Mouse (Mus musculus) heart, postnatal 36 days (tissue): ENCODE data around the gene 1700016K19Rik. TPM values are rescaled to one million over a fixed set of nuclear protein-coding genes. Genes with fewer than 3 reads are reported as not detected.

Experiments used
- DNase-seq, 2 experiments: peaks; one replicate each; pipeline ENCODE4 v3.0.0; 2021 to 2022
- intact Hi-C: fragments of 180-260 bp; cut with DNase I; formaldehyde crosslinking; loops from one replicate; pipeline ENCODE4 v1.15.1; 2025
- total RNA-seq, 2 experiments: library from RNA; stranded (reverse); gene quantifications; 2 replicates each; pipeline ENCODE4 v1.2.3; 2021

1700016K19Rik gene
- total RNA-seq, 2 experiments from 2014 or later = not detected

DNA sequence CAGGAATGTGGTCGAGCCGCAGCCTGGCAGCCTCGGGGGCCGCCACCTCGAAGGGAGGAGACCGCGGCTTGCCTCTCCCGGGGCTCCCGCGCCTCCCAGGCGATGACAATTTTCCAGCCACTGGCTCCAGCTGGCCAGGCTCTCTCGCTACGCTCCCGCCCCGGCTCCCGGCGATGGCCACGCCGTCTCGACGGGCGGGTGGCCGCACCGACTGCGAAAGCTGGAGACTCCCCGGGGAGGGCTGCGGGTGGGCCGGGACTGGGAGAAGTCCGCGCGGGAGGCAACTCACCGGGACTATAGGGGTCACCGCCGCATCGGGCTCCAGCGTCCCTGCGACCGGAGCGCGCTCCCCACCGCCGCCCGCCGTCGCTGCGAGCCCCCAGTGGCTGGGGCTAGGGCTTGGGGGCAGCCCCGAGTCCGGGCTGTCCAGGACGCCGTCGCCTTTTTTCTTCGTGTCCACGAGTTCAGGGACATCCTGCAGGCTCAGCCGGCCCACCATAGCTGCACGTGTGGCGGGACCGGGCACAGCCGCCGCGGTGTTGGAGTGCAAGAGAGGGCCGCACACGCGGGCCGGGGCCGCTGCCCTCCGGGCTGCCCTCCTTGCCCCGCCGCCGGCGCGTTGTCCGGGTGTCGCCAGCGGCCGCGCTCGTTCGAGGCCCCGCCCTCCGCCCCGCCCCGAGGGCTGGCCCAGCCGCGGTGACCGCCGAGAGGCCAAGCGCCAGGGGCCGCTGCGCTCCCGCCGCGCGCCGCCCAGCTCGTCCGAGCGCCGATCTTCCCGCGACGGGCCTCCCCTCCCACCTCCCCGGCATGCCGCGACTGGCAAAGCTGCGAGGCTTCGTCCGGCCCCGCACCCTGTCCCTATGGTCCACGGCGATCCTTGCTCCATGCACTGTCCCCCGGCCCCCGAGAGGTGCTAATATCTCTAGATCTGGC, 27.7 kb downstream of the 1700016K19Rik start, which contains the start of gene Rflnb:
TSS of gene Rflnb (minus strand) at position 644 of the 933 bp plus-strand sequence.
- peak; percentile 93 to 94 for DNase-seq
- intact Hi-C loops = loop anchor here (1.0 to 5.0 kb wide), 3 partner anchors 40 to 140 kb away; no protein-coding TSS in a partner anchor

DNA sequence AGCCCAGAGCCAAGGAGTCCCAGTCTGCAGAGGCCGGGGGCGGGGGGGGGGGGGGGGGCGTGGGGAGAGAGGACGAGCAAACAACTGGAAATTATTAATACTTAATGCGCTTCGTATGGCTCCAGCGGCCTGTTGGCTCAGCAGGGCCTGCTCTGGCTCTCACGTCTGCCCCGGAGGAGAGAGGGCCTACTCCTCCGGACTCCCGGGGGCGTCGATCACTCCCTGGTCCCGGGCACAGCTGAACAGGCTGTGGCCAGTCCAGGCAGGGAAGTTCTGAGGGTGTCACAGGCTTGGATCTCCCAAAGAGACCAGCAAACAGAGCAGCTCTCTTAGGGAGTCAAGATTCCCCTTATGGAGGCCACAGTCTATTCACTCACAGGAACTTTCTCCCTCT, 28.4 kb downstream of the 1700016K19Rik start:
- intact Hi-C loops = loop anchor here (5.0 kb wide), 1 partner anchor 39 kb away; no protein-coding TSS in a partner anchor
- DNase-seq = peak in 1 of 2 experiments; percentile 41

DNA sequence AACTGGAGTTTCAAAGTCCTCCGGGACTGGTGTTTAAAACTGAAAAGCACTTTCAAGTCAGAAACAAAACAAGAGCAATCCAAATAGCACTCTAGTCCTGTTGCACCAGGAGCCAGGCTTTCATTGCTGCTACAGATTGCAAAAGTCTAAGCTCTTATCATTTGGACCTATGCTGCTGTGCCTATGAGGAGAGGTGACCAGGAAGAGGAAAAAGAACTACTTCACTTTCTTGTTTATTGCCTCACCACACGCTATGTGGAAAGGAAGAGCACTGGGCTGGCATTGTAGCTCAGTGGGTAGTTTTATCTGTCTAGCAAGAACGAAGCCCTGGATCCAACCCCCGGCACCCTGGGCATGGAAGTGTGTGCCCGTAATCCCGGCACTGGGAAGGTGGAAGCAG, 33.6 kb downstream of the 1700016K19Rik start:
- intact Hi-C loops = no loop called here

DNA sequence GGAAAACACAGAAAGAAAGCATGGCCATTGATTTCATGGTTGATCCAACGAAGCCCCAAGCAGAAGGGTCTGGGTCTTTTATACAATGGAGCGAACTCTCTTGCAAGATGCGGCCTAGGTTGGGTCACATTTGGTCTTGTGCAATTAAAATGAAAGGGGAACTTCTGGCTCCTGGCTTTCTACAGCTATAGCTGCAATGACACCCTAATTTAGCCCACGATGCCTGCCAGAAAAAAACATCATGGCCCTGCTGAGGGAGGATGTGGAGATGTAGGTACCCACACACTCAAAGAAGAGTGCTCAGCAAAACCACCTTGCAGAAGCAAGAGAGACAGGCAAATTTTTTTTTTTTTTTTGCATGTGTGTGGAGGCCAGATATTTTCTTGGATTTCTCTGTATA, 34.1 kb downstream of the 1700016K19Rik start:
- intact Hi-C loops = no loop called here
- DNase-seq = no peak

More for the DNA sequence above, 33.6 kb downstream of the 1700016K19Rik start:
- DNase-seq = no peak

DNA sequence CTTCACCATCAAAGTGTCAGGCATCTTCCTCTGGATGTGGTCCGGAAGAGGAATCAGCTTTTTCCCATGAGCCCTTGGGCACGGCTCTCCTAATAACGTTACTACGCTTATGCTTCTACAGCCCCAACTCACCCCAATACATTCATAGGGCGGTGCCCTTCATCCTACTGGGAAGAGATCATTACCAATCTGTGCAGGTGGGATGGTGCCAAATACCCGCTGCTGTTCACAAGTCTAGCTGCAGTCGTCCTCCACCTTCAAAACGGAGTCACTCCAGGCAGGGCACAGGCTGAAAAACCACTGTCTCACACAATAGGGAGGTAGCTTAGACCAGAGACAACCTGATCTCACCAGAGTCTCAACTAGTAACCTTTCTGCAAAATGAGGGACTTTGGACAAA, 35.5 kb downstream of the 1700016K19Rik start:
- intact Hi-C loops = no loop called here

DNA sequence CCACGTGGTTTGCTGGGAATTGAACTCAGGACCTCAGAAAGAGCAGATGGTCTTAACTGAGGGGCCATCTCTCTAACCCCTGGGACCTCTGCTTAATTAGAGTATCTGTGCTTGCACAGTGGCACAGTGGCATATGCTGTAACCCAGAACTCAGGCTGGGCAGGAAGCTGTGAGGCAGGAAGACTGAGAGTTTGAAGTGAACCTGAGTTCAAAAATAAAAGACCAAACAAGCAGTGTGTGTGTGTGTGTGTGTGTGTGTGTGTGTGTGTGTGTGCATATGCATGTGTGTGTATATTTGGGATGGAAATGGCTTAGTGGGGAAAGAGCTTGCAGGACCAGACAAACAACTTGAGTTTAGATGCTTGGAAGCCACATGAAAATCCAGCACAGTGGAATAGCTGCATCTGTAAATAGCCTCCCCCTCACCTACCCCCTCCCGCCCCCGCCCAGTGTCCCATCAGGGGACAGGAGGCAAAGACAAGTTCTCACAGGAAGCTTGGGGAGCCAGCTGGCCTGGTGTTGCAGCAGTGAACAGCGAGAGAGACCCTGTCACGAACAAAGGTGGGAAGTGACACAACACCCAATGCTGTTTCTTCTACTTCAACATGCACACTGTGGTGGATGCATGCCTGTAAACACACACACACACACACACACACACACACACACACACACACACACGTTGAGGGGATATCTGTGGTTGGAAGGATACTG, 38.0 kb downstream of the 1700016K19Rik start:
- DNase-seq = no peak
- intact Hi-C loops = no loop called here

More for the DNA sequence above, 35.5 kb downstream of the 1700016K19Rik start:
- DNase-seq = no peak

DNA sequence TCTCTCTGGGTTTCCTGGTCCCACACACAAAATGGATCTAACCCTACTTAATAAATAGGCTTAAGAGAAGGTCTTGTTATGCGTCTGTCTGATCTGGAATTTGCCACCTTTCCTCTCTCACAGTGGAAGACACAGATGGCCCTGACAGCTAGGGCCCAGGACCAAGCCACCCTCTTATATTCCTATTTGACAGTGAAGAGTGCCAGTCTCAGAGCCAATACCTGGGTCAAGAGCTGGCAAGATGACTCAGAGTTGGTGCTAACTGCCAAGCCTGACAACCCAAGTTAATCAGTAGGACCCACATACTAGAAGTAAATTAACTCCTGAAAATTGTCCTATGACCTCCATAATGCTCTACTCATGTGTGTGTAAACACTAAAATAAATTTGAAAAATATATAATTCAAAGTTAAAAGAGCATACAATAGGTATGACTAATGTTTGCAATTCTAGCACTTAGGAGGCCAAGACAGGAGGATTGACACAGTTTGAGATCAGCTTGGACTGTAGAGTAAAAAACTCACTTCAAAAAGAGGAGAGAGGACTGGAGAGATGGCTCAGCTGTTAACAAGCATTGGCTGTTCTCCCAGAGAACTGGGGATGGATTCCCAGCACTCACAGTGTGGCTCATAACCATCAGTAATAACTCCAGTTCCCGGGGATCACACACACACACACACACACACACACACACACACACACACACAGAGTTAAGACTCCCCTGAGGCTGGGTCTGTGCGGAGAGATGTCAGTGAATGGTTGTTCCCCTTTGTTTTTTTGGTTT, 39.8 kb downstream of the 1700016K19Rik start:
- no peak for DNase-seq
- intact Hi-C loops = loop anchor here (5.0 kb wide), 1 partner anchor 93 kb away; no protein-coding TSS in a partner anchor

DNA sequence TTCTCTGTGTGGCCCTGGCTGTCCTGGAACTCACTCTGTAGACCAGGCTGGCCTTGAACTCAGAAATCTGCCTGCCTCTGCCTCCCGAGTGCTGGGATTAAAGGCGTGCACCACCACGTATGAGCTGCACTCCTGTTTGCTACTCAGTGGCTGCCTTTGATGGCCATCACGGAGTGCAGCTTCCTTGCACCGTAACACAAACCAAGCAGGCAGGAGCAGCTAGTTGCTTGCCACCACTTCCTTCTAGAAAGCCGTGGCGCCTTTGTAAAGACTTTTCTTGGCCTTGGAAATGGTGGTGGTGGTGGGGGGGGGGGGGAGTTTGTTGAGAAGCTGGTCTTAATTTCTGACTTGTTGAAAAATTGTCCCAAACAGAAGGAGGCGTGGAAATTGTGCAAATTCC, 40.4 kb downstream of the 1700016K19Rik start:
- intact Hi-C loops = loop anchor here (5.0 kb wide), 1 partner anchor 92 kb away; no protein-coding TSS in a partner anchor
- no peak for DNase-seq

DNA sequence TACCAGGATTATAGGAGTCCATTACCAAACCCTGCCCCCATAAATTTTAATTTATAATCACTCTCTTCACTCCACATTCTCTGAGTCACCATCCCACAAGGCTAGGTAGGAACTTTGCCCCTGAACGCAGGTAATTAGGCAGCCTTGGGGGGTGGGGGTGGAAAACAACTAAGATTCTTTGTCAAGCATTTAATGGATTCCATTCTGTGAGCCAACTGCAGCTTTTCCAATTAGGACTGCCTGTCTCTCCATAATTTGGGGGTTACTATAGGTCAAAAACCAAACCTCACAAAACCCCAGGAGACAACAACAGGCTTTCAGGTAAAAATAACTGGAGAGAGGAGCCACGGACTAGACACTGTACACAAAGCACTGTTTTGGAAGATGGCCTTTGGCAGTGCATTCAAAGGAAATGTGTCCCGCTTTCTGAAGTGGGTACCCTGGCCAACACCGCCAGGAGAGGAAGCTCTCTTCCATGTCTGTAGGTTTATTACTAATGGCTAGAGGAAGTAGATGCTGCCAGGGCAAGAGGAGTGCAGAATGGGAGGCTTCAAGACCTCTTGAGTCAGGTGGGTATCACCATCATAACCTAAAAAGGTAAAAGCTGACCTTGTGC, 41.2 kb downstream of the 1700016K19Rik start:
- DNase-seq = no peak
- intact Hi-C loops = loop anchor here (5.0 kb wide), 1 partner anchor 91 kb away; no protein-coding TSS in a partner anchor

DNA sequence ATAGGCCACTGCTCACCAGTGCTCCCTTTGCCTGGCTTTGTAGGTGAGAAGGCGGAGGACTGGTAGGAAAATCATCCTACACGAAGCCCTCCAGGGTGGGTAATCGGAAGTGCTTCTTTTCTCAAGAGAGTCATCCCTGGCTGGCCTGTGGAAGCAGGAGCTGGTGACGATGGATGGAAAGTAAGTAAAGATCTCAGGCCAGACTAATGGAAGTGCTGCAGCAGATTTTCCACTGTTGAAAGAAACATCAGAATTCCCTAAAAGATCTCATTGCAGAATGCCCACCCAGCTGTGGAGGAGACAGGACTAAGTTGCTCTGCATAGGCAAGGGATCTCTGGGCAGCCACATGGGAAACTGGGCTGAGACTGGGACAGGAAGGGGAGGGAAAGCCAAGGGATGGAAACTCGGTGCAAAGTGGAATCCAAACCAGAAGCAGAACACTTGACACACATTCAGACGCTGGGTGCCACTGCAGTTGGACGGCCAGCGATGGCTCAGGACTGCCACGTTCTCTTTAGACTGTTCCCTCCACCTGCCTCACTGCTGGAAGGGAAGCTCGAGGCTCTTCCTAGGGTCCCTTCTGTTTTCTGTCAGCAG, 42.4 kb downstream of the 1700016K19Rik start:
- intact Hi-C loops = loop anchor here (1.0 to 5.0 kb wide), 3 partner anchors 39 to 90 kb away; no protein-coding TSS in a partner anchor
- peak; percentile 37 to 56 for DNase-seq

DNA sequence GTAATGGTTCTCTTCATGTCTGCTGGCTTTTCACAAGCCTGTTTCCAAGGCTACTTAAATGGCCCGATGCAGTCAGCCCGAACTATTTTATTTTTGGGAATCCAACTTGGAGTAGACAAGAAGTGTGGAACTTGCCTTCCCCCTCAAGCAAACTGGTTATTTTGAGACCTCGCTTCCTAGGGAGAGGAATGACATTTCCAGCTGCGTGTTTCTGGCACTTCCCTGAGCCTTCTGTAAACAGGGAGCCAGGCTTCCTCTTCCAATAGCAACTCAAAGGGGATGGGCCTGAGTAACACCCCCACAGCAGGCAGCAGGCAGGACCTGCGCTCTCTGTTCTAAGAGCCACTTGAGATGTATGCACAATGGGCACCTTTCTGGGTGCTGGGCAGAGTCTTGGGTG, 43.2 kb downstream of the 1700016K19Rik start:
- peak; percentile 51 to 62 for DNase-seq
- intact Hi-C loops = loop anchor here (1.0 to 5.0 kb wide), 3 partner anchors 38 to 89 kb away; no protein-coding TSS in a partner anchor

DNA sequence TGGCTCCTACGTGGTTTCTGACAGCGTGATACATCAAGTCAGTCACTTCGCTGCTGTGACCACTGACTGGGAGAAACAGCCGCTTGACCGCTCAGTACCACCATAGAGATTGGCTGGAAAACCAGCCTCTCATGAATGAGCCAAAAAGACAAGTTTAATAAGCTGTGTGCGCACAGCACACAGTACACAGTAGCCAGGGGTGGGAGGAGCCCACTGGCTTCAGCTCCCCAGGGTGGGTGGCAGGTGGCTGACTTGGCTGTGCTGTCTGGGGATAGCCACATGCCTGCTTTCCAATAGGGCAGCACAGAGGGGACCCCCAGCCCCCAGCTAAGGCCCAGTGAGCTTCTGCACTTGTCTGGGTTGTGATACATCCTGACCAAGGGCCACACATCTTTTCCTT, 44.8 kb downstream of the 1700016K19Rik start:
- DNase-seq = no peak
- intact Hi-C loops = loop anchor here (5.0 kb wide), 1 partner anchor 88 kb away; no protein-coding TSS in a partner anchor

DNA sequence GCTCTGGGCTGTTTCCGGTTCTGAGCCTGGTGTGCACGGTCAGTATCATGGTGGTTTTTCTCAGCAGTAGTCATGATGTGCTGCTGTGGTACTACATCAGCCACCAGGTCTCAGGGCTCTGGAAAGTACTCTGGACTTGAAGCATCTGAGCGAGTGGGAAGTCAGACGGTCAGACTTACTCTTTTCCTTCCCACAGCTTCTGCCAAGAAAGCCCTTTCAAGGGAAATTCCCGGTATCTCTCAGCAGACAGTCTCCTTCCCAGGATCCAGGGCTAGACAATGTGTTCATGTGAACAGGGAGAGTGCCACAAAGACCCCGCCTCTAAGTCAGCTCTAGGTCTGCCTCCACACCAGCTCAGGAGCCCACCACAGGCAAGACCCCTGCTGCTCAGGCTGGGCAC, 45.7 kb downstream of the 1700016K19Rik start:
- DNase-seq = no peak

DNA sequence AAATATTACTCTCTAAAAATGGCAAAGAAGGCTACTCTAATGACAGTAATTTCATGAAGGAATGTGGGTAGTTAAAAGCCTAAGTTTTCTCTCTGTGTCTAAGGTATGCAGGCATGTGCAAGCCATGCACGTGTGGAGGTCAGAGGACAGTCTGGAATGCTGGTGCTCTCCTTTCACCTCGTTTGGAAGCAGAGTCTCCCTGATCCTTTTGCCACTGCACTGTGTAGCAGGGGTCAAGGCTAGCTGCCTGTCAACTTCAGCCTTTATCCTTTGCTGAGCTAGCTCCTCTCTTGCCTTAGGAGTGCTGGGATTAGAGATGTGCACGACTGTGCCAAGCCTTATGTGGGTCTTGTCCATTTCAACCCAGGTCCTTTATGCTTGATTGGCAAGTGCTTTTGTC, 50.8 kb downstream of the 1700016K19Rik start:
- intact Hi-C loops = no loop called here
- no peak for DNase-seq

More for the DNA sequence above, 45.7 kb downstream of the 1700016K19Rik start:
- intact Hi-C loops = no loop called here

DNA sequence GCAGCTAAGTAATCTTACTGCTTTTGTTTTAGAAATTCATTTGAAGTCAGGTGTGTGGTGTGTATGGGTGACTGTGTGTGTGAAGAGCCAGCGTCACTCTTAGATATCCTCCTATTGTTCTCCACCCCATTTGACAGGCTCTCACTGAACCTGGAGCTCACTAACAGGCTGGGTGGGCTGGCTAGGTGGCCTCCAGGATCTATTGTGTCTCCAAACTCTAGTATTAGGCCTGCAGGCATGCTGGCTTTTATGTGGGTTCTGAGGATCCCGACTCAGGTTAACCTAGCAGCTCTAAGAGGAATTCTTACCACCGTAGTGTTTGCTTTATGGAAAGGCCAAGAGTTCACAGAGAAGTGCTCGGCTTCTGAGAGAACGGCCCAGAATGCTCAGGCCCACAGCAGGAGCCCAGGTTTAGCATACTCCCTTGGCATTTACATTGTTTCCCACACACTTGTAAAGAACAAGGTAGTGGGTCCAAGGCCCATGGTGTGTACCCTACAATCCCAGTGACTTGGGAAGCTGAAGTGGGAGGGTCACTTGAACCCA, 51.3 kb downstream of the 1700016K19Rik start:
- no peak for DNase-seq
- intact Hi-C loops = no loop called here

DNA sequence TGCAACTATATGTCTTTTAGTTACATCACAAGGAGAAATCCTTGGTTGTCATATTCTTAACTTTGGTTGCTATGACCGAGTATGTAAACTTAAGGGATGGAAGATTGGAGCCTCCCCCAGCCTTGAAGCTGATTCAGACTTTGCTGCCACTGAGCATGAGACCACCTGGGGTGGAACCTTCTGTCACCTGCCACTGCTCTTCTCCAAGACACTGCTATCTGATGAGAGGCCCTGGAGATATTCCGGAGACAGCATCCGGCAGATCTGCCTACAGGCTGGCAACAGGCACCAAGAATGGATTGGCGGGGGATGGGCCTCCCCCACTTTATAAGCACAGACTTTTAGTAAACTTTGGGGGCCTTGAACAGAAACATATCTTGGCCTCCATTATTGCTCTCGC, 52.8 kb downstream of the 1700016K19Rik start:
- no peak for DNase-seq
- intact Hi-C loops = no loop called here
